Mouse (Mus musculus) urinary bladder, postnatal 14 days (tissue): ENCODE measurements around the gene Olfr791.

Experiments used
- DNase-seq: peaks from one replicate; pipeline ENCODE4 v3.0.0; 2021; ENCODE audit warnings: low spot score

Gene Olfr791

GRCm38 (mm10) chr10:129521492-129521891, at the start of gene Olfr791:
Gene Olfr791, plus strand, starts transcription at chr10:129521792.
- no peak for DNase-seq

GRCm38 (mm10) chr10:129473256-129473655, 48.3 kb upstream of the Olfr791 start:
- no peak for DNase-seq

DNA sequence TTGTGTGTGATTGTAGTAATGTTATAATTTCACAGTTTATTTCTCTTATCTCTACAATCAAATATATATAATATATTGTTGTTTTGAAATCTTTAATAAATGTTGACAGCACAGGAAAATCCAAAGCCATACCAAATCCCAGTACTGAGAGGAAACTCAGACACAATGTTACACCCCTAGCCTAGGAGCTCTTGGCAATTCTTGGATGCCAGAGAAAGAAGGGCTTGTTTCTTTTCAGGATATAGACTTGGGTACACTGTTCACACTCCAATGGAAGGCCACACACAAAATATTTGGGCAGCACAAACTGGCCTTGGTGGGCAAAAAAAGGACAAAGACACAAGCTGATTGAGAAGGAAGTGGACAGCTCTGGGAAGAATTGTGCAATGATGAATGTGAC, 47.9 kb upstream of the Olfr791 start:
- no peak for DNase-seq

DNA sequence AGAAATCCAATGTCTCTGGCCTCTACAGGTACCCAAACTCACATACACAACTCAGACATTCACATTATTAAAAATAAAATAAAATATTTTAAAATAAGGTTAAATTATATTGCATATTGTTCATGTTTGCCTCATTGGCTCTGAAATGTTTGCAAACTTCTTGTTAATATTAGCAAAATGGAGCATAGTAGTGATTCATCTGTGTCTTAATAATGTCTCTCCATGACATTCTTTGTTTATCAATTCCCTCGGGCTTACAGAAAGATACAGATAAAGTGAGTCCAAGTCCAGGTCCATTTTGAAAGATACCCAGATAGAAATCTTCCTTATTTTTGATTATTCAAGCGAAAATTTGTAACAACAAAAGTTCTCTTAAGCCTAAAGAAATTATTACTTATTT, 37.1 kb upstream of the Olfr791 start, which contains the start of gene Olfr789:
Olfr789 (plus strand) TSS at position 301 of the 400 bp plus-strand sequence.
- no peak for DNase-seq

GRCm38 (mm10) chr10:129490101-129490500, 31.5 kb upstream of the Olfr791 start:
- no peak for DNase-seq

- no peak for DNase-seq
Observed at GRCm38 (mm10) chr10:129498192-129498591, 23.4 kb upstream of the Olfr791 start, which contains the start of gene Olfr790. Gene Olfr790, plus strand, starts transcription at chr10:129498492.

DNA sequence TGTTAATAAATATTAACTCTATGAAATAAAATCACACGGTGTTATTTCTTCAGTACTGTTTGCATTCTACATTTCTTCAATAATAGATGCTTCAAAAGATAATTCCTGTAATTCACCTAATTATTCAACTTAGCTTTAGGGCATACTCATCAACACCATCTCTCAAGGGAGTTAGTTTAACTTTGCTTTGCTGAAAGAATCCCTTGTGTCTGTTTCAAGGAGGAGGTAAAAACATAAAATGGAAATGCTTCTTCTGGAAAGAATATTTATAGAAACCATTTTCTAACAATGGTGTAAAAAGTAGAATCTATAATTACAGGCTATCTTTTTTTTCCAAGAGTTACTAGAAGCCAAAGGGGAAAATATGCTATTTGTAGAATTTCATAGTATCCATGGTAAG, 17.3 kb downstream of the Olfr791 start, which contains the start of gene Olfr792:
Olfr792 (plus strand) TSS at position 301 of the 400 bp plus-strand sequence.
- DNase-seq, result no peak

- no peak for DNase-seq
Observed at GRCm38 (mm10) chr10:129549354-129549753, 27.8 kb downstream of the Olfr791 start.

GRCm38 (mm10) chr10:129567355-129567754, 45.8 kb downstream of the Olfr791 start, which contains the start of gene Olfr794:
Gene Olfr794, plus strand, starts transcription at chr10:129567655.
- no peak for DNase-seq

DNA sequence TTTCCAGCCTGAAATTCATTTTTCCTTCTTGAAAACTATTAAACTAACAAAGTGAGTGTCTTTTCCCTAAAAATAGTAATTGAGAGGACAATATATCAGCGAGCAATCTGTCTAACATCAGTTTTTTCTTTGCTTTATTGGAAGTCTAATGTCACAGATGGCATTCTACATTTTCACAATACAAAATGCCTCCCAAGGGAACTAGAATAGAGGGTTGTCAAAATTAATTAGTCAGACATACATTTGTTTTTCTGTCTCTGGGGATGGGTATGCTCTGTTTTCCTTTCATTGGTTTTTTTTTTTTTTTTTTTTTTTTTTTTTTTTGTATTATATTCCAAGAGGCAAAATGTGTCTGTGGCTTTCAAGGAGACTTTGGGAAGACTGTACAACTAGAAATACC, 55.5 kb downstream of the Olfr791 start:
- DNase-seq, result no peak
